Mouse (Mus musculus) kidney, postnatal 25 days (tissue): ENCODE data around the gene Zfp1.
A peak's percentile ranks its signal among the peaks of the same experiment; 100 is the strongest.

Experiments used
- DNase-seq, 2 experiments: peaks; one replicate each; pipeline ENCODE4 v3.0.0; 2021; ENCODE audit warnings: mixed read lengths in 2 of 2

Gene Zfp1

GRCm38 (mm10) chr8:111714295-111714694, 71.1 kb downstream of the Zfp1 start:
- no peak for DNase-seq

DNA sequence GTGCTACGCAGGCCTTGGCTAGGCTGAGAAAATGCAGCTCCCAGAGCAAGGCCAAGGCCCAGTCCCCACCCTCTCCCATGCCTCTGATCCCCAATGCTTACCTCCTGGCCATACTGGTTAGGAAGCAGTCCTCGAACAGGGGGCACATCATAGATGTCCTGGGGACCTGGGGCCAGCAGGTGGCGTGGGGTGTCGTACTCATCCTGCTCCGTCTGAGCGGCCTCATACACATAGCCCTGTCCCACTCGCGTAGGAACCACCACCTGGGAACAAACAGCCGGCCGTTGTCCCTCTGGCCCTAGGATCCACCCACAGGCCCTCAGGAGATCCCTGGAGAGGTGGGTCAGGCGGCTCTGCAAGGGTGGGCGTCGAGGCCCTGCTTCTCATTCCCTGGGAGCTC, 72.3 kb downstream of the Zfp1 start:
- peak in 1 of 2 experiments; percentile 39 for DNase-seq

DNA sequence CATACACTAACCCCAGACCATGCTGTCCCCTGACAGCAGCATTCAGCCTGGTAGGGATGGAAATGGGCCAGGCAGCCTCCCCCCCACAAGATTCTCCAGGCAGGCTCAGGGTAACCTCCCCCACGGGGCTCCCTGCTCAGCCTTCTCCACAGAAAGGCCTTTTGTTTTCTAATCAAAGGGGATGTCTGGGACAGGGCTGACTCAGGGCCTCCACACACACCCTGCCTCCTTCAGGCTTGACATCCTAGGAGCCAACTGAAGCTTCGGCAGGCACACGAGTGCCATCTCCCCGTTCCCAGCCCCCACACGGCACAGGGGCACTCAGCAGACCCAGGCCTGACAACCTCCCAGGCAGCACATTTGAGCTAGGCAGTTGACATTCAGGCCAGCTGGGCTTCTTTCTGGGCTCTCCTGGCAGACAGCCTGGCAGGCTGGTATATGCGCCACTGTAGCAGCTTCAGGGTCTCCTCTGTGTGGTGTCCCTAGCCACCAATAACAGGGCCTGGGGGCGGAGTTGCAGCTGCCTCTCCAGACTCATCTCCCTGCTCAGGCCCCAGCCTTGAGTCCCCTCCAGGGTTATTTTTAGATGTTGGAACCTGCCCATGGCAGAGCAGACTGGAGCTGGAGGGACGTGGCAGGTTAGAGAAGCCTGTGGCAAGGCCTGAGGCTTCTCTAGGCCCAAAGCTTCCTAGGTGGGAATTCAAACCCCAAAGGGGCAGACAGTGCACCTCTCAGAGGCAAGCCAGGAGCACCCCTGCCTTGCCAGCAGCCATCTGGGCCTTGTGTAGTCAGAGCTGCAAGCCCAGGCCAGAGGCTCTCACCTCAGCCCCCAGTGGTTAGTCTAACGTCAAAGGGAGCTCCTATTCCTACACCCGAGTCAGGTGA, 73.6 kb downstream of the Zfp1 start:
- DNase-seq = peak in 1 of 2 experiments; percentile 53

DNA sequence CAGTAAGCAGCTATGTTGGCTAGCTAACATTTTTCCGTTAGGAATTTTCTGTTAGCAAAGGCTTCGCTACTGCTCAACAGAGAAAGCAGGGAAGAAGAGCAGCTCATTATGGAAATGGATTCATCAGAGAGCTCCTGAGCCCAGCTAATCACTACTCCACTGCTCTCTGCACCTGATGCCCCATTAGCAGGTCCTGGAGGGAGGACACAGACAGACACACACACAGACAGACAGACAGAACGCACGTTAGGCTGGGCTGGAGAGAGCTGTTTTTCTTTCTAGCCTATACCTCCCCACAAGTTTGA, 74.2 kb downstream of the Zfp1 start:
- no peak for DNase-seq

DNA sequence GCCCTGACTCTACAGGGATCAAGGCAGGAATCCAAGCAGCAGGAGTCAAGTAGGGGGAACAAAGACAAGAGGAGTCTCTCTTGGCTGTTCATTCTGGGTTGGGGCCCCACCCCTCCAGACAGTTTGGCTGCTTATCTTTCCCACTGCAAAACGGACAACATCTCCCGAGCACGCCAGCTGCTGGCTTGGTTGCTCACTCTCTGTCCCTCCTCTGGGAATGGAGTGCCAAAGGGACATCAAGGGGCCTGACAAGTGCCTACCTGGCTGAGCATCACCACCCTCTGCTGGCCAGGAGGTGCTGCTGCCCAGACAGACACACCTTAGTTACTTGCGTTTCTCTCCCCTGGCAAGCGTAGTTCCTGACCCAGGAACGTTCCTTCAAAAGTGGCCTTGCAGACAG, 74.7 kb downstream of the Zfp1 start:
- peak in 1 of 2 experiments; percentile 60 for DNase-seq

- peak in 1 of 2 experiments; percentile 55 for DNase-seq
These were observed 75.7 kb downstream of the Zfp1 start for GRCm38 (mm10) chr8:111718937-111719336.

DNA sequence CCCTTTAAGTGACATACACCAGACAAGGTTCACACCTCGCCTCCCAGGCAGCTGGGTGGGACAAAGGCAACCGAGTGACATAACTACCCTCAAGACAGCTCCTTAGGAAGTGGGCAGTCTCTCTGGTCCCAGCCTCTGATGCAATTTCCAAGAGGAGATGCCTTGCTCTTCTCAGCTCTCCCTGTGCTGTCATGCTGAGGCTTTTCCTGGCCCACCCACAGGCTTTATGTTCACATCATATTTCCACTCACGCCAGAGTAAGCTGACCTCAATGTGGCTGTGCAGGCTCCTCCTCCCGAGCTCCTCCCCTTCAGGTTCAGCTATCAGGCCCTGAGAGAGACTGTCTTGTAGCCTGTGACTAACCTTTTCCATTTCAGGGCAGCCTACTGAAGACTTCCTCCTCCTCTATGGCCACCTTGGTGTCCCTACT, 76.9 kb downstream of the Zfp1 start:
- peak in 1 of 2 experiments; percentile 34 for DNase-seq
